Mouse (Mus musculus) embryonic facial prominence, embryonic 10.5 days (tissue): ENCODE measurements around the gene Ccdc34. TPM values are rescaled to one million over a fixed set of nuclear protein-coding genes. Genes with fewer than 3 reads are reported as not detected.

Source experiments
- DNase-seq: peaks from one replicate; pipeline ENCODE4 v3.0.0-alpha.2; 2017; ENCODE audit warnings: low spot score
- H3K27ac ChIP-seq: fragments of 300-500 bp; sonication (generic); replicated peaks from 2 replicates; pipeline ENCODE4 v1.5.1; 2016; ENCODE audit warnings: mild to moderate bottlenecking
- H3K27me3 ChIP-seq: fragments of 300-500 bp; sonication (generic); replicated peaks from 2 replicates; pipeline ENCODE4 v1.6.1; 2016; ENCODE audit warnings: low read depth, mild to moderate bottlenecking; ENCODE audit not compliant: poor library complexity, severe bottlenecking
- H3K36me3 ChIP-seq: fragments of 300-500 bp; sonication (generic); replicated peaks from 2 replicates; pipeline ENCODE4 v1.6.1; 2016; ENCODE audit warnings: mild to moderate bottlenecking, moderate library complexity
- H3K4me1 ChIP-seq: fragments of 300-500 bp; sonication (generic); 2 replicates; pipeline ENCODE4 v1.6.1; 2016
- H3K4me3 ChIP-seq: fragments of 300-500 bp; sonication (generic); 2 replicates; pipeline ENCODE4 v1.5.1; 2016; ENCODE audit warnings: mild to moderate bottlenecking, moderate library complexity
- H3K9me3 ChIP-seq: fragments of 300-500 bp; sonication (generic); 2 replicates; pipeline ENCODE4 v1.6.1; 2016; ENCODE audit warnings: mild to moderate bottlenecking
- WGBS: fragments of 180-500 bp; shearing (Covaris S2); methylation state at CpG from one replicate; pipeline ENCODE4 v1.1.7; 2016; 5-methylcytosine and 5-hydroxymethylcytosine counted together
- polyA plus RNA-seq: library from polyadenylated mRNA; unstranded; fragments of >200 nt; fragmentation: Nextera tagmentation; extraction: Ambion mirVana; gene quantifications from 2 replicates; pipeline ENCODE4 v1.2.1, GENCODE M21; 2016

Ccdc34 gene
- polyA plus RNA-seq, 1 experiment from 2014 or later = 63.6 TPM

DNA sequence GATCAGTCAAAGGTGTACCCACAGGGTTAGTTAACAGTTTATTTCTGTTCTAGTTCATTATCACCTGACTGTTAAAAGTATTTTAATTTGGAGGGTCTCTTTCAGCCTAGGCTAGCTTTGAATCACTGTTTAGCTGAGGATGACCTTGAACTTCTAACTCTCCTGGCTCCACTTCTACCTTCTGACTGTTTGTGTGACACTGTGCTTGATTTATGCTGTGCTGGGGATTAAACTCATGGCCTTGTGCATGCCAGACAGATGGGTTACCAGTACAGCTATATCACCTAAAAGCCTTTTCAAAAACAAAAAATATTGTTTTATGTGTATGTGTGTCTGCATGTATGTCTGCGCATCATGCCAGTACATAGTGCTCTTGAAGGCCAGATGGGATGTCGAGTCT is 172.8 kb downstream of the Ccdc34 start:
- no peak for DNase-seq
- Histone ChIP-seq H3K4me3 (no peak overlapping the region), H3K27ac (no peak overlapping the region), H3K27me3 (peaks cover 7% of the 10 kb centered on the region; the same call in 1 of the 2 replicates), H3K36me3 (no peaks in the 10 kb centered on the region), H3K4me1 (peaks cover 33% of the 10 kb centered on the region), H3K9me3 (no peaks in the 10 kb centered on the region)
- 93% methylated on average over 2 of the region's 2 CpGs for WGBS

DNA sequence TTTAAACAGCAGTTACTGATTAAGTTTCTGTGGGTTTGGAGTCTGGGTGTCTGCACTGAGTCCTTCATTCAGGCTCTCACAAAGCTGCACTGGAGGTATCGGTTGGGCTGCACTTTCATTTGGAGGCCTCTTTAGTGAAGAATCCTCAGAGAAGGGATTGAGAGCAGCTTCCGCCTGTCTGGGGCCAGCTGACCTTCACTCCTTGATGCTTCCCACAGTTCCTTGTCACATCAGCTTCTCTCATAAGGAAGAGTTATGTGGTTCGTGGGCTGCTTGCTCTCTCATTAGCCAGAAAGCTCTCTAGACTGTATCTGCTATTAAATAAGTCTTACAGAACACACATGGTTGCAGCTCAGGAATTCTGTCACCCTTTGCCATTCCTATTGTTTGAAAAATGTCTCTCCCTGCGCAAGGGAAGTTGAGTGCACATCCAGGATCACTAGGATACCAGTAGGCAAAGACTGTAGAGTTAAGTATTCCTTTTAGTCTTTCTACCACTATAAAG is 173.6 kb downstream of the Ccdc34 start:
- Histone ChIP-seq H3K4me3 (no peak overlapping the region), H3K27ac (0 out of 2 replicates have a peak overlapping the region, but pooled peaks have one; percentile 30), H3K27me3 (peaks cover 7% of the 10 kb centered on the region; the same call in 1 of the 2 replicates), H3K4me1 (peaks cover 33% of the 10 kb centered on the region), H3K36me3 (no peaks in the 10 kb centered on the region), H3K9me3 (no peaks in the 10 kb centered on the region)
- DNase-seq = no peak
- WGBS = 70% methylated on average over 4 of the region's 4 CpGs

- H3K4me1 ChIP-seq = peaks cover 28% of the 10 kb centered on the region
- peak overlapping the region; percentile 11; the same call in 1 of the 2 replicates for H3K4me3 ChIP-seq
- no peaks in the 10 kb centered on the region for H3K9me3 ChIP-seq
- 50% methylated on average over 15 of the region's 15 CpGs for WGBS
- H3K27ac ChIP-seq = peak overlapping the region; percentile 69
- DNase-seq = no peak
- H3K27me3 ChIP-seq = peaks cover 11% of the 10 kb centered on the region; the same call in 1 of the 2 replicates
- no peaks in the 10 kb centered on the region for H3K36me3 ChIP-seq
These were observed 174.5 kb downstream of the Ccdc34 start for GRCm38 (mm10) chr2:110191965-110192701.

DNA sequence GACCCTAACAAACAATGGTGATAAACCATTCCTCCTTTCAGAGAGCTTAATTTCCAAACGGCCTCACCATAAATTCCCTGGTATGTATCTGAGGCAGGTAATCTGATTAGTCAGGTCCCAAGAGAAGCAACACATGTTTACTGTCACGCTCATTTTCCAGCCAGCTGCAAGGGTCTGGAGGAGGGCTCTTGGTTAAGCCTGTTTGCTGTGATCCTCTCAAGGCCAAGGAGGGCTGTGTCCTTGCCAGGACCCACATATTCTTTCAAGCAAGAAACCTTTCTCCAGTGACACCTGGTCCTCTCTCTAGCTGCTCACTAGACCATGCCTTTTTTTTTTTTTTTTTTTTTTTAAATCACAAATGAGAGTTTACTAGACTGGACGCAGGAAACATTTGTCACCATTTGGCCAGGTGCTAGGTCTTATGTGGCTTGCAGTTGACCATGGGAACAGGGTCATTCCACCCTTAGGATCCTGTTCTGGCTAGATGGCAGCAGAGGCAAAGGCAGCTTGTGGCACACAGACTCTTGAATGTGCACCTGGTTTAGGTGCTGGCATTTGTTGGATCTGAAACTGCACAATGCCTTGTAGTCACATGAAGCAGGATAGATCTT is 175.2 kb downstream of the Ccdc34 start:
- Histone ChIP-seq H3K27me3 (peaks cover 11% of the 10 kb centered on the region; the same call in 1 of the 2 replicates), H3K36me3 (no peaks in the 10 kb centered on the region), H3K27ac (peak overlapping the region; percentile 69), H3K9me3 (no peaks in the 10 kb centered on the region), H3K4me3 (no peak overlapping the region), H3K4me1 (peaks cover 24% of the 10 kb centered on the region)
- DNase-seq = no peak
- WGBS = 37% methylated on average over 3 of the region's 3 CpGs

DNA sequence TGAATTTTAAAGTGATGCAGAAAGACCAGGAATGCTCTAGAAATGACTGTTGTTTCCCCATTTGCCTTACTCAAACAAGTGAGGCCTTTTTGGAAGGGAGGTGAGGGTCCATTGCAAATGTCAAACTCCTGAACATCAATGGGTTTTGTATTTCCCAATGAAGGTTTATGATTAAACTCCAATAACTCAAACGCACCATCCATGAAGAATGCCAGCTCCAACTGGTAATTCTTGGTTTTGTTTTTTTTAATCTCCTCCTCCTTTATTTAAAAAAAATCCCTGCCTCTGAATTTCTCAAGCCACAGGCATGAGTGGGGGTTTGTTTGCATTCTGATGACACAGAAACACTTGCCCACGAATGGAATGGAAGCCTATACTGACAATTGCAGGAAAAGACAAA is 178.9 kb downstream of the Ccdc34 start:
- H3K4me3 ChIP-seq = no peak overlapping the region
- 0 out of 2 replicates have a peak, but pooled peaks cover 4% of the 10 kb centered on the region for H3K27me3 ChIP-seq
- WGBS = 96% methylated on average over 2 of the region's 2 CpGs
- H3K36me3 ChIP-seq = no peaks in the 10 kb centered on the region
- no peak for DNase-seq
- H3K4me1 ChIP-seq = peaks cover 17% of the 10 kb centered on the region
- H3K9me3 ChIP-seq = no peaks in the 10 kb centered on the region
- H3K27ac ChIP-seq = no peak overlapping the region

DNA sequence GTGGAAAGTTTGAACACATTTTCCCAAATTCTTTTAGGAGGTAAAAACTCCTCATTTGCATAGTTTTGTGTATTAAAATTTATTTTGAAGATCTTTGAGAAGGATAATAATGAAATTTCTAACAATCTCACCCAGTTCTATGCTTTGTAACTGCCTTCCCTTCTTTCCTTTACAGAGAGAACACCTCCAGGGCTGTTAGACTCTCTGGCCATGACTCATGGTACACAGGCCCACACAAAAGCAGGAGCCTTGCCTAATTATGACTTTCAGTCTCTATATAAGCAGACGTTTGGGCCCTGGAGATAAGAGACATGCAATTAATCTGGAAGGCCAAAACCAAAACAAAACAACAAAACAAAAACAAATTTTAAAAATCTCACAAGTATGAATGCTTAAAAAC is 182.0 kb downstream of the Ccdc34 start:
- H3K27ac ChIP-seq = no peak overlapping the region

DNA sequence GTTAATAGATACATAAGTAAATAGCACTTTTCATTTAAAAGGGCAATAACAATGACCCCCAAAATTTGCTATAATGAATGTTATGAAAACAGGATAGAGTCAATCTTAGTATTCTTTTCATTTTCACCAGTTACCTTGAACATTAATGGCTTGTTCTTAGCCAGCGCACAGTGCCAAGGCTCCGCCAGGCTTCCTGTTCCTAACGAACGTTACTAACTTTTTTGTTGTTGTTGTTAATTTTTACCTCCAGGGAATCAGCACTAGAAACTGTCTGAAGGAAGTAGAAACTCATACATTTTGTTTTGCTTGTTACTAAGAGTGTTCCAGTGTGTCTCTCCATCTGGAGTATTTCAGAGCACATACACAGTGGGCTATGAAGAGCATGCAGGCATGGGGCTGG is 184.2 kb downstream of the Ccdc34 start:
- Histone ChIP-seq H3K27ac (no peak overlapping the region), H3K4me1 (peaks cover 16% of the 10 kb centered on the region), H3K4me3 (no peak overlapping the region), H3K27me3 (0 out of 2 replicates have a peak, but pooled peaks cover 3% of the 10 kb centered on the region), H3K36me3 (no peaks in the 10 kb centered on the region), H3K9me3 (no peaks in the 10 kb centered on the region)
- DNase-seq = no peak
- 73% methylated on average over 4 of the region's 4 CpGs for WGBS

More for the DNA sequence above, 182.0 kb downstream of the Ccdc34 start:
- no peak for DNase-seq
- Histone ChIP-seq H3K4me3 (no peak overlapping the region), H3K27me3 (0 out of 2 replicates have a peak, but pooled peaks cover 4% of the 10 kb centered on the region), H3K4me1 (peaks cover 14% of the 10 kb centered on the region), H3K9me3 (no peaks in the 10 kb centered on the region), H3K36me3 (no peaks in the 10 kb centered on the region)
- WGBS = 51% methylated on average over 1 of the region's 1 CpGs

GRCm38 (mm10) chr2:110202716-110203497 is 185.3 kb downstream of the Ccdc34 start:
- Histone ChIP-seq H3K9me3 (no peaks in the 10 kb centered on the region), H3K4me1 (peaks cover 16% of the 10 kb centered on the region), H3K27me3 (no peaks in the 10 kb centered on the region), H3K27ac (no peak overlapping the region), H3K36me3 (no peaks in the 10 kb centered on the region), H3K4me3 (no peak overlapping the region)
- WGBS = 64% methylated on average over 13 of the region's 13 CpGs
- no peak for DNase-seq

GRCm38 (mm10) chr2:110204169-110204568 is 186.6 kb downstream of the Ccdc34 start:
- DNase-seq = no peak
- Histone ChIP-seq H3K9me3 (no peaks in the 10 kb centered on the region), H3K27me3 (no peaks in the 10 kb centered on the region), H3K27ac (no peak overlapping the region), H3K36me3 (no peaks in the 10 kb centered on the region), H3K4me1 (peaks cover 16% of the 10 kb centered on the region), H3K4me3 (no peak overlapping the region)
- WGBS = 54% methylated on average over 4 of the region's 4 CpGs

DNA sequence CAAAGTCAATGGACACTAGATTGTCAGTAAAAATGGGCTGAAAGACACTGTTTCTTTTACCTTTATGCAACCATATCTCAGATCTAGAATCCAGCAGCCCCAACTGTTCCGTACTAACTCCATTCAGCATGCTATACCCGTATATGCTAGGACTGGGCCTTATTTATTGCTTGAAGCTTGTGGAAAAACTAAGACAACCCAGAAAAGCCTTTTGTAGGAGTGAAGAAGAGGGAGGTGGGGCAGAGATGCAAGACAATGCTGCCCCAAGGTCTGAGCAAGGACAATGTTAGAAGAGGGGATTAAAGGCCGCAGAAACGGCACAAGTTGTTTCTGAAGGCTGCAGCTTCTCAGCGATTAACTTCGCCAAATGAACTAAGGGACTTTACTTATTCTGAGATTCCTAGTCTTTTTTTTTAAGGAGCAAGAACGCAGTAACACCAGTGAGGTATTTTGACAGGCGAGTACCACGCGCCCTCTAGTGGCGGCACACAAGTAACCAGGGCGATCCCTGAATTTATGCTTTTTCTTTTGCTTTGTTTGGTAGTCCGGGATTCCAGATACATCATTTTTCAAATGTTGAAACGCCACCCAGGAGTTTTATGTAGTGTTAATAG is 187.2 kb downstream of the Ccdc34 start:
- Histone ChIP-seq H3K4me3 (no peak overlapping the region), H3K4me1 (peaks cover 16% of the 10 kb centered on the region), H3K27me3 (no peaks in the 10 kb centered on the region), H3K36me3 (no peaks in the 10 kb centered on the region), H3K27ac (0 out of 2 replicates have a peak overlapping the region, but pooled peaks have one; percentile 24), H3K9me3 (no peaks in the 10 kb centered on the region)
- 12% methylated on average over 14 of the region's 14 CpGs for WGBS
- DNase-seq = peak; percentile 74

GRCm38 (mm10) chr2:110210508-110211496 is 193.2 kb downstream of the Ccdc34 start:
- no peak for DNase-seq
- no peak overlapping the region for H3K4me3 ChIP-seq
- H3K27me3 ChIP-seq = no peaks in the 10 kb centered on the region
- no peak overlapping the region for H3K27ac ChIP-seq
- no peaks in the 10 kb centered on the region for H3K9me3 ChIP-seq
- no peaks in the 10 kb centered on the region for H3K4me1 ChIP-seq
- whole genome bisulfite sequencing = 85% methylated on average over 8 of the region's 8 CpGs
- H3K36me3 ChIP-seq = no peaks in the 10 kb centered on the region
